Mouse (Mus musculus) spleen, adult 12 weeks (tissue): ENCODE measurements around the gene Gdf15.

Source experiments
- DNase-seq: peaks from one replicate; pipeline ENCODE4 v3.0.0; 2022; ENCODE audit warnings: low spot score

The Gdf15 gene

GRCm38 (mm10) chr8:70584606-70585257 is 47.5 kb downstream of the Gdf15 start:
- DNase-seq: no peak

DNA sequence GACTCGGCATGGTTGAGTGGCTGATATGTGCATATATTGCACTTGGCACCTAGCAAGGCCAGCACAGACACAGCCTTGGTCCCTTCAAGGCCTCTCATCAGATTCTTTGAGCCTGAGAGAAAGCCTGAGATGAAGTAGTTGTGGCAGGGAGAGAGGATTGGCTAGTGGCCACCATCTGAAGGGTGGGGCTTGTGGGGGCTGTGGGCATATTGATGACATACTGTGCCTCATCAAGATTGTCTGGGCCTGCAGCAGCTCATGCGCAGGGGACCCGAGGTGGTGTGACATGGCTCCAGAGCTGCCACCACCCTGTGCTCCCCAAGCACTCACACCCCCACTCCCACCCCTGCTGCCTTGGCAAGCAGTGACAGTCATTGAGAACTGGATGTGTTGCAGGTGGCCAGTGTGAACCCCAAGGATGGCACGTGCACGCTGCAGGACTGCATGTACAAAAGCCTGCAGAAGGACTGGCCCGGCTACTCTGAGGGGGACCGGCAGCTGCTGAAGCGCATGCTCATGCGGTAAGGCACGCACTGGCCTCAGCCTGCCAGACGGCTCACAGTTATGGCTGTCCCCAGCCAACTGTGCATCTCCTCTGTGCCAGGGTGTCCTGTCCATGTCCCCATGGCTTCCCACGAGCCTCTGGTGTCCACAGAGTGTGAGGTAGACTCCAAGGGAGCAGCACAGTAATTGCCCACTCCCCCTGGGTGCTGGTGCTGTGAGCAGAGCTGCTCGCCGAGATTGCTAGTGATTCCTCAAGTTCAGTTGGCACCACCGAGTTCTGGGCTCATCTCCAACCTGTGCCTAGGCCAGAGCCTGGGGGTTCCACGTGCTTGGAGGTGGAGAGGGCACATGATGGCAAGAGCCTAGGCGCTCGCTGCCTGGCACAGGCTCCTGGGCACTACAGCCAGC is 48.5 kb downstream of the Gdf15 start:
- DNase-seq: no peak
